33 mouse cellular contexts compared by ENCODE assay signal in the genomic region with DNA sequence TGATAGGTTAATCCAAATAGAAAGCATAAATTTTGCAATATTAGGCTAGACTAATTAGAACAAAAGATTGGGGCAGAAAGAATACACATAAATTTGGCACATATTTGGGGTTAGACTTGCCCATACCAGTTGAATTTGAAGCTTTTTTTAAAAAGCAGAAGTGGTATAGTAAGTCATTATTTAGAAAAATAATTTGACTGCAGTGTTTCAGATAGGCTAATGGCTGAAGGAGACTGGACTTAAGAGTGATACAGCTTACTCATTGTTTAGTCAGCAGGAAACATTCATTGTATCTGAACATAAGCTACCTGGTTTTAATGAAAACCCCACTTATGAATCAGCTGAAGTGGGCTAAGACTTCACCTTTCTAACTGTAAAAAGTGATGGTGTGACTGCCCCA. TPM values are rescaled to one million over a fixed set of nuclear protein-coding genes. Genes with fewer than 3 reads are reported as not detected.
"Had no signal": no experiment of that assay in that cellular context is flagged by ENCODE, and none has a peak within 500 bp of the region (broad histone marks: within the 10 kb centered on the region; RNA-seq: fewer than 3 reads in every experiment).

No protein-coding gene starts in this region.

- H3K9ac ChIP-seq: embryonic facial prominence, embryonic 12.5 days; embryonic facial prominence, embryonic 13.5 days; embryonic facial prominence, embryonic 15.5 days; forebrain, embryonic 12.5 days; forebrain, embryonic 13.5 days; forebrain, embryonic 15.5 days; forebrain, postnatal 0 days had no signal

- H3K27me3 ChIP-seq: embryonic facial prominence, embryonic 12.5 days; embryonic facial prominence, embryonic 13.5 days; embryonic facial prominence, embryonic 15.5 days; forebrain, embryonic 12.5 days; forebrain, embryonic 13.5 days; forebrain, embryonic 15.5 days had no signal

- DNase-seq: cerebellum, adult 9-11 months; cerebellum, postnatal 10 days; cerebellum, postnatal 14 days; cerebellum, postnatal 25 days; cerebellum, postnatal 36 days; embryo, embryonic 11 days; forebrain, postnatal 0 days; gastrocnemius, adult 2 months; gastrocnemius, postnatal 10 days; gastrocnemius, postnatal 14 days; gastrocnemius, postnatal 25 days; gastrocnemius, postnatal 36 days; heart, adult 11 months; heart, adult 18-20 months; heart, adult 2 months had no signal

- H3K27ac ChIP-seq: embryonic facial prominence, embryonic 10.5 days; embryonic facial prominence, embryonic 12.5 days; embryonic facial prominence, embryonic 13.5 days; embryonic facial prominence, embryonic 15.5 days; forebrain, embryonic 10.5 days; forebrain, embryonic 12.5 days; forebrain, embryonic 13.5 days; forebrain, embryonic 15.5 days; gastrocnemius, adult 2 months; heart, adult 2 months had no signal

- H3K36me3 ChIP-seq: embryonic facial prominence, embryonic 10.5 days; embryonic facial prominence, embryonic 12.5 days; embryonic facial prominence, embryonic 13.5 days; embryonic facial prominence, embryonic 15.5 days; forebrain, embryonic 10.5 days; forebrain, embryonic 12.5 days; forebrain, embryonic 15.5 days; heart, embryonic 10.5 days had no signal

- H3K9me3 ChIP-seq: embryonic facial prominence, embryonic 10.5 days; embryonic facial prominence, embryonic 12.5 days; embryonic facial prominence, embryonic 13.5 days; embryonic facial prominence, embryonic 15.5 days; forebrain, embryonic 10.5 days; forebrain, embryonic 12.5 days; forebrain, embryonic 13.5 days; forebrain, embryonic 15.5 days; heart, embryonic 10.5 days had no signal

- H3K4me3 ChIP-seq: embryonic facial prominence, embryonic 10.5 days; embryonic facial prominence, embryonic 12.5 days; embryonic facial prominence, embryonic 13.5 days; embryonic facial prominence, embryonic 15.5 days; erythroblast, embryonic 14.5 days; forebrain, embryonic 10.5 days; forebrain, embryonic 12.5 days; forebrain, embryonic 13.5 days; forebrain, embryonic 15.5 days; gastrocnemius, adult 2 months; heart, adult 2 months; heart, embryonic 10.5 days had no signal

- ATAC-seq: forebrain, embryonic 13.5 days; forebrain, embryonic 14.5 days; forebrain, embryonic 15.5 days; forebrain, embryonic 16.5 days; forebrain, postnatal 0 days had no signal

- H3K4me2 ChIP-seq: embryonic facial prominence, embryonic 12.5 days; embryonic facial prominence, embryonic 13.5 days; embryonic facial prominence, embryonic 15.5 days; forebrain, embryonic 12.5 days; forebrain, embryonic 13.5 days; forebrain, embryonic 15.5 days had no signal

- H3K4me1 ChIP-seq: embryonic facial prominence, embryonic 10.5 days; embryonic facial prominence, embryonic 12.5 days; embryonic facial prominence, embryonic 13.5 days; embryonic facial prominence, embryonic 15.5 days; forebrain, embryonic 12.5 days; forebrain, embryonic 13.5 days had no signal

RNA-seq across cellular contexts. Expression of a gene that starts 50.1 kb away (rescaled TPM):
- total RNA-seq: forebrain, postnatal 0 days; gastrocnemius, adult 18-20 months; gastrocnemius, adult 8-10 months; gastrocnemius, postnatal 10 days; gastrocnemius, postnatal 25 days; granulocyte monocyte progenitor cell, adult 5-6 weeks; heart, adult 18-20 months; heart, adult 2 months; heart, adult 8-10 months had no signal
- polyA plus RNA-seq: embryonic facial prominence, embryonic 10.5 days; embryonic facial prominence, embryonic 11.5 days; embryonic facial prominence, embryonic 12.5 days; embryonic facial prominence, embryonic 13.5 days; embryonic facial prominence, embryonic 14.5 days; embryonic facial prominence, embryonic 15.5 days; erythroblast, embryonic 14.5 days; forebrain, embryonic 10.5 days; forebrain, postnatal 0 days had no signal
